Mouse (Mus musculus): ENCODE data around the gene Rapgef6.

The Rapgef6 gene

GRCm38 (mm10) chr11:54695951-54696350 lies 173.3 kb downstream of the Rapgef6 start:
- DNase-seq = no peak

GRCm38 (mm10) chr11:54697611-54698010 lies 175.0 kb downstream of the Rapgef6 start:
- no peak for DNase-seq

DNA sequence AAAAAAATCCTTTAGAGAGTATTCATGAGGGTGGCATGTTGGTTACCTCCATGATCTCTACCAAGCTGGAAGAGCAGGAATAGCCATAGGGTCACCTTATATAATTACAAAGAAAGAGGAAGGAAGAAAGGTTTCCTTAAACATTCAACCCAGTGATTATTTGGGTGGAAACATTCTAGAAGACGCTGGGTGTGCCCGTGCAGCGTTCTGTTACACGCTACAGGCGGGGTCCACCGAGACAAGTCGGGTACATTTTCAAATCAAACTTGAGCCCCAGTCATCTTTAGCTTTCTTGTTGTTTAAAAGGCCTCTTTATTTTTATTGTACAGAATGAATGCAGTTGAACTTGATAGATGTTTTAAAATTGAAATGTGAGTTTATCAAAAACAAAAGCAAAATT lies 176.0 kb downstream of the Rapgef6 start:
- DNase-seq = no peak

DNA sequence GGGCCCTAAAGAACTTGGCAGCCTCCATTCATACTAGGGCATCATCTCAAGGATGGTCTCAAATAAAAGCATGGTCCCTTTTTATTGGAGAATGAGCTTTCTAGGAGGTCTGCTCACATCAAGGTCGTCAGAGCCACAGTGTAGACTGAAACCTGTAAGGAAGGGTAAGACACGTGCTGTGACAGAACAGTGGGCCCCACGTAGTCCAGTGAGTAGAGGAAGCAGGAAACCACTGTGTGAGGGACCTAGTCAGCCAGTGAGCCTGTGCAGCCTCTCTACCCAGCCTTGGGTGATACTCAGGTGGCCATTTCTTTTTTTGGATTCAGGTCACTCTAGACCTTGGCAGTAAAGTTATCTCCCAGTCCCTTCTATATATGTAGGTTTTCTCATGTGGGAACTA lies 177.3 kb downstream of the Rapgef6 start:
- no peak for DNase-seq

GRCm38 (mm10) chr11:54701848-54702247 lies 179.2 kb downstream of the Rapgef6 start:
- DNase-seq = no peak

GRCm38 (mm10) chr11:54703306-54703705 lies 180.7 kb downstream of the Rapgef6 start:
- peak; percentile 59 to 80 for DNase-seq

DNA sequence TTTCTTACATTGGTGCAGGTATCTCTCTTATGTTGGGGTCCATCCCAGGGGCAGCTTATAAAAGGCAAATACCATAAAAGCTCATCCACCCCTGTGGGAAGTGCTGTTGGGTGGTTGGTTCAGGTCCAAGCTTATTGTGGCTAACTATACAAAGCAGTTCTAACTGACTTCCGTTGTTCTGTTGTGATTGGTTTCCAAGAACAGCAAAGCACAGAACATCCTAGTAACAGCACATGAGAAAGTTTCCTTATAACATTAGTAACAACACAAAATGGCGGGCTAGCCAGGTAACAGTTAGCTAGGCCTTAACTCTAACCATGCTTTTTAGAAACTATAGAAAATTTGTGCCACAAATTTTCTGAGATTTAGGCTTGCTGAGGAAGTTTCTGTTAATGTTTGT lies 185.5 kb downstream of the Rapgef6 start:
- no peak for DNase-seq

- no peak for DNase-seq
Measured at GRCm38 (mm10) chr11:54709645-54710044, 187.0 kb downstream of the Rapgef6 start.

DNA sequence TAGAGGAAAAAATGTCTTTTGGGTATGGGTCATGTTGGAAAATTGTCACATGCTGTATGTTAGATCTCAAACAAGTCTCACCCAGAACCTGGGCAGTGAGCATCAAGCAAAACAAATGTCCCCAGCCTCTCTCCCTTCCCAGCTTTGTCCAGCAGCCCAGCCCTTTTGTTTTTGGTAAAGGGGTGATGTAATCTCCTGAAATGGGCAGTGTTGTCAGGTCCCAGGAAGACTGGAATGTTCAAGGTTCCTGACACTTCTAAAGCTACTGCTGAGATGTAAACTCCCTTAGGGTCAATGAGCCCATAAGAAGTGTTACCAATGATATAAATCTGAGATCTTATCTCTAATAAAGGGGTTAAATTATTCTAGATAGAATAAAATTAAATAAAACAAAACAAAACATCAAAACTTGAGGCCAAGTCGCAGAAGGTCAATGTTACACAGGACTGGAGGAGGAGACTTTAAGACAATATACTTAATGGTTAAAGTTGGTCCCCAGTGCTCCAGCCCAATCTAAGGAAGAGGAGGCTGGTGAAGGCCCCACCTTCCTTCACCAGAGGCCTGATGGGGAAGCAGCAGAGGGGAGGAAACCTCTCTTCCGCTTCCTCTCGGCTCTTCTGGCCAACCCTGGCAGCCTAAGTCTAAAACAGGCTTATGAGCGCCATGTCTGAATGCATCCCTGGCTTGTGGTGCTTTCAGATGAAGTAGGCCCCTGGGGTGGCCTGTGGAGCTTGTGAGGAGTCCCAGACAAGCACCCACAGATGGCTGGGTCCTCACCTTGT lies 188.1 kb downstream of the Rapgef6 start:
- DNase-seq = no peak

DNA sequence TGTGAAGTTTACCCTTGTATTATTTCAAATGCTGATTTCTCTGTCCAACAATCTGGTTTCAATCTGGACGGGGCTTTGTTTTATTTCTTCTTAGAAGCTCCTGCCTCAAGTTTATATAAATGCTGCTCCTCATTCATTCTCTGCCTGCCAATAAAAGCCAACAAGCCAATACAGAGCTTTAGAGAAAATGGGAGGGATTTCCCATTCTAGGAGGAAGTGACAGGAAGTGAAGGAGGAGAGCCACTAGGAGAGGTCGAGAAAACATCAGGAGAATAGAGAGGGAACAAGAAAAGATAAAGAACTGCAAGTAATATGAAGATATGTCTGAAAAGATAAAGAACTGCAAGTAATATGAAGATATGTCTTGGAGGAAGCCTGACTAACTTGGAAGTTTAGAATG lies 190.2 kb downstream of the Rapgef6 start:
- DNase-seq = no peak

- peak; percentile 12 to 19 for DNase-seq
Measured at GRCm38 (mm10) chr11:54717893-54718292, 195.2 kb downstream of the Rapgef6 start.

GRCm38 (mm10) chr11:54718601-54719000 lies 196.0 kb downstream of the Rapgef6 start:
- no peak for DNase-seq

- no peak for DNase-seq
Measured at GRCm38 (mm10) chr11:54722057-54722456, 199.4 kb downstream of the Rapgef6 start.

- DNase-seq = no peak
Measured at GRCm38 (mm10) chr11:54724353-54725034, 201.8 kb downstream of the Rapgef6 start.

- DNase-seq = no peak
Measured at GRCm38 (mm10) chr11:54726571-54727062, 204.0 kb downstream of the Rapgef6 start.

DNA sequence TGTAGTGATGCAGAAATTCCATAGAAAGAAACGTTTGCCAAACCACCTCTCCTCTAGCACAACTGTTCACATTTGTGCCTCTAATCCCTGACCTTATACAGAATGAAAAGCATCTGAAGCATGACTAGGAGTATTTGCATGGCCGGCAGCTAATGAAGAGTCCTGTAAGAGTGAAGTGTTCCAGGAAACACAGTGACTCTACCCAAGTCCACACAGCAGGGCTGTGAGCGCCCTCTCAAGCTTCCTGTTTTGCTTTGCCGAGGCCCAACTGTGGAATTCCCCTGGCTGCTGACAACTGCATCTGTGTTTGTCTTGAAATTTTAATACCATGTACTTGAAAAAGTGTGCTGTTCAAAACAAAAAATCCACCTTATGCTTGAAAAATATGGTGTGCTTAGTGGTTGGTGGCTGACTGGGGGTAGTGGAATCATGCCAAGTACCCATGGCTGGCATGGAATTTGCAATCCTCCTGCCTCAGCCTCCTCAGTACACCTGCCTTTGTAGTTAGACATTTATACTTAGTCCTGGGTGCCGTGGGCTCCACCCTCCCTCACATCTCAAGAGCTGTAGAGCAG lies 204.8 kb downstream of the Rapgef6 start:
- no peak for DNase-seq

- no peak for DNase-seq
Measured at GRCm38 (mm10) chr11:54728371-54728770, 205.7 kb downstream of the Rapgef6 start.

- no peak for DNase-seq
Measured at GRCm38 (mm10) chr11:54729311-54729710, 206.7 kb downstream of the Rapgef6 start.

- no peak for DNase-seq
Measured at GRCm38 (mm10) chr11:54730931-54731330, 208.3 kb downstream of the Rapgef6 start.

- DNase-seq = no peak
Measured at GRCm38 (mm10) chr11:54731367-54731766, 208.7 kb downstream of the Rapgef6 start.

DNA sequence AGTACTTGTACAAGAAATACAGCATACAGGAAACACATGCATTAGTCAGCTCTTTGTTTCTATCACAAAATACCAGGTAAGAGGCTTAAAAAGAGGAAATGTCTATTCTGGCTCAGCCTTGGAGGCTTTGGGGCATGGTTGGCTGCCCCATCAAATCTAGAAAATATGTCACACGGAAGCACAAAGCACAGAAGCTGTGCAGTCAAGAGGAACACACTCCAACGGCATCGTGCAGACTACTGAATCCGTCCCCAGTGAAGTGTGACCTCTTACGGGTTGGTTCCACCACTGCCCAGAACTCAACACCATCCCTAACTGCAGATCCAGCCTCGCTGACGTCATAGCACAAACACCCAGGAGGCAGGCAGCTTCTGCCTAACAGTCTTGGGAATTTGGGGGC lies 210.9 kb downstream of the Rapgef6 start:
- DNase-seq = no peak

DNA sequence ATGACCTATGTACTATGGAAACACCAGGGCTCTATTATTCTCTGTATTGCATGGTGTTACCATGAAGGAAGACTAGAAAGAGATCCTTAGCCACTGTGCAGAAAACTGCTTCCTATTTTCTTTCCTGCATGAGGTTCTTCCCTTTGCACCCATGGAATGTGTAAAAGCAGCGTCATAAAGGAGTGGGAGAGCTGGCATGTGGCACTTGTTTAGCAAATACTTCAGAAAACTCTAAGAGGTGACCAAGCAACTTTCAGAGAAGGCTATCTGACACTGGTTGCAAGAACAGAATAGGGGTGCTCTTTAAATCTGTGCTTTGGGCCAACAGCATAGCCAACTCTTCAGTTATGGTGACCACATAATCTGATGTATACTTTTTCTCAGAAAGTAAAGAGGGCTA lies 212.5 kb downstream of the Rapgef6 start:
- DNase-seq = no peak

DNA sequence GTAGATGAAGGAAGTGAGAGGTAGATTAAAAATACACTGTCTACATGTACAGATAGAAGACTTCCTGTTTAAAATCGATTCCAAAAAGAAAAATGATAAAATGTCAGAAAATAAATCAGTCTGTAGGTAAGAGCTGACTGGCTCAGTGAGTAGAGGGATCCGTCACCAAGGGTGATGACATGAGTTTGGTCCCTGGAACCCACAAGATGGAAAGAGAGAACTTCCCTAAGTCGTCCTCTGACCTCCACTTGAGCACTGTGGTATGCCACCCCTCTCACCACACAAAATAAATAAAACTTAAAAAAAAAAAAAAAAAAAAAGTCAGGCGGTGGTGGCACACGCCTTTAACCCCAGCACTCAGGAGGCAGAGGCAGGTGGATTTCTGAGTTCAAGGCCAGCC lies 214.3 kb downstream of the Rapgef6 start:
- DNase-seq = no peak

Measured in cerebellum, postnatal 36 days (tissue).